Mouse (Mus musculus) left cerebral cortex, postnatal 10 days (tissue): ENCODE data around the gene Gm4756. TPM values are rescaled to one million over a fixed set of nuclear protein-coding genes. Genes with fewer than 3 reads are reported as not detected.
A peak's percentile ranks its signal among the peaks of the same experiment; 100 is the strongest.
"Not testable (repeated sequence)": the region's sequence is repeated elsewhere in the genome, so short reads cannot be mapped to it uniquely, and the experiment has no call there.

ENCODE experiments used
- DNase-seq, 2 experiments: peaks; one replicate each; pipeline ENCODE4 v3.0.0; 2021 to 2022; ENCODE audit warnings: low spot score in 2 of 2, mixed read lengths in 1 of 2; ENCODE audit errors: extremely low spot score in 1 of 2
- intact Hi-C: fragments of 180-260 bp; cut with DNase I; formaldehyde crosslinking; loops from one replicate; pipeline ENCODE4 v1.15.1; 2025
- total RNA-seq, 2 experiments: library from RNA; stranded (reverse); gene quantifications; 2 replicates each; pipeline ENCODE4 v1.2.3; 2021

Gm4756 gene
- total RNA-seq, 2 experiments from 2014 or later = not detected

GRCm38 (mm10) chr12:72664020-72664734, 14.7 kb upstream of the Gm4756 start:
- peak; percentile 22 to 45 for DNase-seq
- intact Hi-C loops = no loop called here

GRCm38 (mm10) chr12:72655775-72656174, 6.3 kb upstream of the Gm4756 start:
- no peak for DNase-seq
- intact Hi-C loops = loop anchor here (2.0 to 10.0 kb wide), 3 partner anchors 141 to 551 kb away; no protein-coding TSS in a partner anchor

- intact Hi-C loops = loop anchor here (2.0 to 10.0 kb wide), 3 partner anchors 140 to 550 kb away; no protein-coding TSS in a partner anchor
Observed at GRCm38 (mm10) chr12:72654698-72655097, 5.2 kb upstream of the Gm4756 start.

GRCm38 (mm10) chr12:72648921-72649320, 540 bp downstream of the Gm4756 start:
- intact Hi-C loops = no loop called here
- DNase-seq = no peak

More at GRCm38 (mm10) chr12:72654698-72655097, 5.2 kb upstream of the Gm4756 start:
- DNase-seq = peak; percentile 45 to 66

- DNase-seq = no peak
- intact Hi-C loops = no loop called here
Observed at GRCm38 (mm10) chr12:72638025-72638424, 11.4 kb downstream of the Gm4756 start.

GRCm38 (mm10) chr12:72628751-72629150, 20.7 kb downstream of the Gm4756 start:
- DNase-seq = no peak
- intact Hi-C loops = no loop called here

GRCm38 (mm10) chr12:72622853-72623496, 26.5 kb downstream of the Gm4756 start:
- intact Hi-C loops = no loop called here
- no peak for DNase-seq

GRCm38 (mm10) chr12:72621441-72621840, 28.0 kb downstream of the Gm4756 start:
- intact Hi-C loops = no loop called here
- DNase-seq = no peak

- no peak for DNase-seq
- intact Hi-C loops = no loop called here
Observed at GRCm38 (mm10) chr12:72620856-72621255, 28.6 kb downstream of the Gm4756 start.

GRCm38 (mm10) chr12:72612053-72612452, 37.4 kb downstream of the Gm4756 start:
- no peak for DNase-seq
- intact Hi-C loops = no loop called here

GRCm38 (mm10) chr12:72598731-72599130, 50.7 kb downstream of the Gm4756 start:
- intact Hi-C loops, DNase-seq: not testable (repeated sequence)

GRCm38 (mm10) chr12:72594001-72594400, 55.5 kb downstream of the Gm4756 start:
- intact Hi-C loops = no loop called here

GRCm38 (mm10) chr12:72592991-72593390, 56.5 kb downstream of the Gm4756 start:
- no peak for DNase-seq
- intact Hi-C loops = no loop called here

More at GRCm38 (mm10) chr12:72594001-72594400, 55.5 kb downstream of the Gm4756 start:
- no peak for DNase-seq

GRCm38 (mm10) chr12:72585339-72585738, 64.1 kb downstream of the Gm4756 start:
- no peak for DNase-seq
- intact Hi-C loops = no loop called here

- no peak for DNase-seq
- intact Hi-C loops = no loop called here
Observed at GRCm38 (mm10) chr12:72583099-72583498, 66.4 kb downstream of the Gm4756 start.

- no peak for DNase-seq
- intact Hi-C loops = no loop called here
Observed at GRCm38 (mm10) chr12:72582021-72582420, 67.4 kb downstream of the Gm4756 start.

- intact Hi-C loops = no loop called here
- DNase-seq = no peak
Observed at GRCm38 (mm10) chr12:72564281-72564795, 85.1 kb downstream of the Gm4756 start.

GRCm38 (mm10) chr12:72554347-72554746, 95.1 kb downstream of the Gm4756 start:
- intact Hi-C loops = no loop called here
- no peak for DNase-seq

- DNase-seq = peak in 1 of 2 experiments; percentile 49
- intact Hi-C loops = no loop called here
Observed at GRCm38 (mm10) chr12:72538571-72538970, 110.9 kb downstream of the Gm4756 start.
